Mouse (Mus musculus): ENCODE data around the gene Cyb5r1.

Cyb5r1 gene

GRCm38 (mm10) chr1:134405509-134406413 lies at the start of gene Cyb5r1:
TSS of gene Cyb5r1 (plus strand) at chr1:134405559.
- DNase-seq (ENCODE audit: low read depth in 1 of 2, low spot score in 2 of 2), result peak in 1 of 2 experiments; percentile 61

GRCm38 (mm10) chr1:134357461-134357860 lies 47.9 kb upstream of the Cyb5r1 start:
- no peak for DNase-seq (ENCODE audit: low read depth in 1 of 2, low spot score in 2 of 2)

DNA sequence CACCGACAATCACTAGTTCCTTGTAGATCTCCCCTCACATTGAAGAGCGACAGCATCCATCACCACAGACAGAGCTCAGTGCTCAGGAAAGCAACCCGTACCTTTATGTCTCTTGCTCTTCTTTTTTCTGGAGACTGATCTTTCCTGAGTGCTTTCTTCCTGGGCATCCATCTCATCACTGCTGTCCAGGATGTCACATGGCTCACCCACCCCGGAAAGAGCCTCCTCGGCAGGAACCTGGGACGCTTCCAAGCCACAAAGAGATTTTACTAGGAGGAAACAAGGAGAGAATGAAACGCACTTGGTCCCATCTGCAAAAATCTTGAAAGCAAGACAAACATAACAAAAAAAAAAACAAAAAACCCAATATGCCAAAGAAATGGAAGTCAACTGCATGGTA lies 44.7 kb upstream of the Cyb5r1 start:
- DNase-seq (ENCODE audit: low read depth in 1 of 2, low spot score in 2 of 2), result no peak

DNA sequence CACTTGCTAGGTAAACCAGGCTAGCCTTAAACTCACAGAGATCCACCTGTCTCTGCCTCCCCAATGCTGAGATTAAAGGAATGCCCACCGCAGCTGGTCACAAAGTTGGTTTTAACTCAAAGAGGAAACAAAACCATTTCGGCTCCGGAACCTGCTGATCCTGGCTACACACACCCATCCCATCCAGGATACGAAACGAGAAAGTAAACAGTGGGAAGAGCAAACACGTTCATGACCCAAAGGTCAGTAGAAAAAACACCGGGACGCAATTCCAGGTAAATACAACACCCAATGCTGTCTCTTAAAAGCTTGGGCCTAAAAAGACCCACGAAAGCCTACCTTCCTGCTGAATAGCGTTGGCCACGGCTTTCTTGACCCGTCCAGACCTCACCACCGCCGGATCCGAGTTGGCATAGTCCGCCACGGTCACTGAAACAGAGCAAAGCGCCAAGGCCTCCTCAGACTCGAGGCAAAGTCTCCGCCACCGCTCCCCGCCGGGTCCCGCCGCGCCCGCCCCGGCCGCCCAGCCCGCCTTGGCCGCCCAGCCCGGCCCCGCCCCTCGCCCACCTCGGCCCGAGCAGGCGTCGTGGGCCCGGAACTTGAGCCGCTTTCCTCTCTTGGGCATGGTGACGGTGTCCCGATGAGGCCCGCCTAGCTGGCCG lies 44.0 kb upstream of the Cyb5r1 start:
- DNase-seq (ENCODE audit: low read depth in 1 of 2, low spot score in 2 of 2), result no peak

DNA sequence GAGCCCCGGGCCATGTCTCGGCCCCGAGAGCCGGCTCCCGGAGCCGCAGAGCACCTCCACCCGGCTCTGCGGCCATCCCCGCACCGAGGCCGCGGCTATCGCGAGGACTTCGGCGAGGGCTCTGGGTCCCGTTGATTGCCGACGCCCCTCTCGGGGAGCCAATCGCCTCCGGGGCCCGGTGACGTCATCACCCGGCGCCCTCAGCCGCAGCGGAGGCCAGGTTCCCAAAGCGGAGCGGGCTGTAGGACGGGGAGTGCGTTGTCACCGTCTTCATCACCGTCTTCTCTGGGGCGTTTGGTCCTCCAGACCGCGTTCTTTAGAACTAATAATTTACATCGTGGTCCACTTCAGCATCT lies 43.5 kb upstream of the Cyb5r1 start, which contains the start of gene Tmem183a:
Gene Tmem183a, minus strand, starts transcription at position 123 of the 356 bp plus-strand sequence.
- DNase-seq (ENCODE audit: low read depth in 1 of 2, low spot score in 2 of 2), result peak; percentile 85 to 95

- no peak for DNase-seq (ENCODE audit: low read depth in 1 of 2, low spot score in 2 of 2)
These were observed 42.2 kb upstream of the Cyb5r1 start for GRCm38 (mm10) chr1:134363194-134363593.

DNA sequence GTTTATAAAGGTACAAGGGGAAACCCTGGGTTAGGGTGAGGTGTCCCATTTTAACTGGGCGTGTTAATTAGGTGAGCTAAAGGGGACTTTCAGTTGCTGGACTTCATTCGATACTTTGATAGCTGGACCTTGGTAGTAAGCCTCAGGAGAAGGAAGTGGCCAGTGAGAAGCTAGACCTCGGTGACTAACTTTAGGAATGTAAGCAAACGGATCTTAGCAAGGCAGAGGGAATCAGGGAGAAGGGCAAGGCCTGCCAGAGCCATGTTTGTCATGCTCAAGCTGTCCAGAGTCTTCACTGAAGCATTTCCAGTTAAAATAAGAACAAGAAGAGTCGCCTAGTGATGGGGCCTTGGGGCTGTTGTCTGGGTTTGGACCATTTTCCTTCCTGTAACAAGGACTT lies 39.9 kb upstream of the Cyb5r1 start:
- DNase-seq (ENCODE audit: low read depth in 1 of 2, low spot score in 2 of 2), result no peak

DNA sequence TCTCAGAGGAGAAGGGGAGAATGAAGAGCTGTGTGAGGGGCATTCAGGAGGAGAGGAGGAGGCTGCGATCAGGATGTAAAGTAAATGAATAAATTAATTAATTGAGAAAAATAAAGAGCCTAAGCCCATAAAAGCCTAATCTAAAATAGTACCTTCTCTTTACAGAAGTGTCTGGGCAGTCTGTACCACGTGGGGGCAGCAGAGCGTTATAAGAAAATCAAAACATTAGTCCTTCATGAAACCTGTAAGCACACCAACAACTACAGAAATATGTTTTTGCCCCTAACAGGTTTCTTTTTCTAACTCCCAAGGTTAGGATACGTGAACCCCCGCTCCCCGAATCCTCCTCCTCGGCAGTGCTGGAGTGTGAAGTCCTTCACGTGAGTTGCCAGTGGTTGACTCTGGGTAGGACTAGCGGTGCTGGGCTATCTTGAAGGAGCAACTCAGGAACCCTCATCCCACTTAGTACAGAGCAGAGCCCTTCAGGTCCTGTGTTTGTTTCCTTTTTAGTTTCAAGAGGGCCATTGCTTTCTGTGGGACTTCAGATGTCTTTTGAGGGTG lies 36.5 kb upstream of the Cyb5r1 start:
- peak in 1 of 2 experiments; percentile 36 for DNase-seq (ENCODE audit: low read depth in 1 of 2, low spot score in 2 of 2)

DNA sequence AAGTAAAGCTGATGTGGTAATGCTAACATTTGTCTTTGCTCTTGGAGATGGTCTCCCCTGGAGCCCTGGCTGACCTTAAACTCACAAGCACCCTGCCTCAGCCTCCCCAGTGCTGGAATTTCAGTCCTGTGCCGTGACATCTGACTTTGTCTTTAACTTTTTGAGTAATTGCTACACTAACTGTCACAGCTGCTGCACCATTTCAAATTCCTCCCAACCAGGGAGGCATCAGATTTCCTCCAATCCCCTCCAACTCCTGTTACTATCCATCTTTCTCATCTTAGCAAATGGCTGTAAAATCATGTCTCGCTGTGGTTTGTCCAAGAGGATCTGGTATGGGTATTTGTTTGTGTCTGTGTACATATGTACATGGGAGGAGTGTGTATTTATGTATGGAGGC lies 31.2 kb upstream of the Cyb5r1 start:
- no peak for DNase-seq (ENCODE audit: low read depth in 1 of 2, low spot score in 2 of 2)

GRCm38 (mm10) chr1:134381051-134381450 lies 24.3 kb upstream of the Cyb5r1 start:
- DNase-seq (ENCODE audit: low read depth in 1 of 2, low spot score in 2 of 2), result no peak

- no peak for DNase-seq (ENCODE audit: low read depth in 1 of 2, low spot score in 2 of 2)
These were observed 23.3 kb upstream of the Cyb5r1 start for GRCm38 (mm10) chr1:134381795-134382625.

DNA sequence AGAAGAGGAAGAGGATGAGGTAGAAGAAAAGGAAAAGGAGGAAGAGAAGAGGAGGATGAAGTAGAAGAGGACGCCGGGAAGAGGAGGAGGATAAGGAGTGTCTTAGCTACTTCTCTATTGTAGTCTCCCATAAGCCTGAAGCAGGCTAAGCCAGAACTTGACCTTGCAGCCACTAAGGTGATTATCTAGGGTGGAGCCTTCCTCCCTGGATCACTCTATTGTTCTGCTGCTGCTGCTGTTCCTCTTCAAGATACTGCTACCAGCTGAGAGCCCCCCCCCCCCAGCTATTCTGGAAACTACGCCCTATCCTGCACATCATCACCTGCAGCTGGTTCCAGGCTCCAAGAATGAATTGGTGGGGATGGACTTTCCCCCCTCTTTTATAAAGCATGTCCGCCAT lies 20.8 kb upstream of the Cyb5r1 start:
- DNase-seq (ENCODE audit: low read depth in 1 of 2, low spot score in 2 of 2), result no peak

DNA sequence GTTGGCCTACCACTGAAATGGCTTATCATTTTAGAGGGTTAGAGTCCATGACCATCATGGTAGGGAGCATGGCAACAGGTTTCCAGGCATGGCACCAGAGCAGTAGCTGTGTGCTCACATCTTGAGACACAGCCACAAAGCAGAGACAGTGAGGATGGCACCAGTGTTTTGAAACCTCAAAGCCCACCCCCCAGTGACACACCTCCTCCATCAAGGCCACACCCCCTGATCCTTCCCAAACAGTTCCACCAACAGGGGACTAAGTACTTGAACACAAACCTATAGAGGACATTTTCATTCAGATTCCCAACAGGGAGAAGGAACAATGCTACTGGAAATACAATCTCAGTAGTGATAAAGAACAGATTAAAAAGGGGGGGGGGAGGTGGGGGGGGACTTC lies 20.2 kb upstream of the Cyb5r1 start:
- DNase-seq (ENCODE audit: low read depth in 1 of 2, low spot score in 2 of 2), result no peak

- DNase-seq (ENCODE audit: low read depth in 1 of 2, low spot score in 2 of 2), result no peak
These were observed 19.7 kb upstream of the Cyb5r1 start, which contains the start of gene 4933406M09Rik for GRCm38 (mm10) chr1:134385666-134386065. TSS of gene 4933406M09Rik (plus strand) at chr1:134385940.

- no peak for DNase-seq (ENCODE audit: low read depth in 1 of 2, low spot score in 2 of 2)
These were observed 11.5 kb upstream of the Cyb5r1 start for GRCm38 (mm10) chr1:134393827-134394226.

GRCm38 (mm10) chr1:134398210-134398609 lies 7.1 kb upstream of the Cyb5r1 start:
- no peak for DNase-seq (ENCODE audit: low read depth in 1 of 2, low spot score in 2 of 2)

DNA sequence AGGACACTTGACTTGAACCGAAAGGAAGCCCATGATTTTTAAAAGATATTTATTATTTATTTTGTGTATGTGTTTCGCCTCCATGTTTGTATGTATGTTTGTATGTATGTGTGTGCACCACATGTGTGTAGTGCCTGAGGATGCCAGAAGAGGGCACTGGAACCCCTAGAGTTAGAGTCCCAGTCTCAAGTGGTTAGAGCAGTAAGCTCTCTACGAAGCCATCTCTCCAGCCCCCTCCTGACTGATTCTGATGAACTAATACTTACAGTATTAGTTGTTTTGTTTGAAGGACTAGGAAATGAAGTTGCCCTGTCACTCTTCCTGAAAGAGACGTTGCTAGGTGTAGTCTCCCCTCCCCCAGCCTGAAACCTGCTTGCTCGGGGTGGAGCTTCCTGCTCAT lies 5.6 kb upstream of the Cyb5r1 start:
- no peak for DNase-seq (ENCODE audit: low read depth in 1 of 2, low spot score in 2 of 2)

- DNase-seq (ENCODE audit: low read depth in 1 of 2, low spot score in 2 of 2), result no peak
These were observed 1.0 kb downstream of the Cyb5r1 start for GRCm38 (mm10) chr1:134406414-134406771.

DNA sequence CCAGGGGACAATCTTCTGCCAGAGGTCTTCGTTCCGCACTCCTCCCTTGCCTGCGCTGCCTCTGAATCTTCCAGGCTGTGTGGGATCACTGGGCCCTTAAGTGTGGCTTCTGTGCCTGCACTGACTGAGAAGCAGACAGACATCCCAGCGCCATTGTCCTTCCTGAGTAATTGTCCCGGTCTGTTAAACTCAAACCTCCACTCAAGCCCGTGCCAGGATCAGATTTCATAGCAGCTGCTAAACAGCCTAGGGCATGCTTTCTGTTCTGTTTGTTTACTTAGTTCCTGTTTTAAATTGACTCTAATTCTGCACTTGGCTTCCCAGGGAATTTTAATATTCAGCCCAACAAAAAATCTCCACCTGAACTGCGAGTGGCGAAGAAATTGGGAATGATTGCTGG lies 2.7 kb downstream of the Cyb5r1 start:
- DNase-seq (ENCODE audit: low read depth in 1 of 2, low spot score in 2 of 2), result no peak

DNA sequence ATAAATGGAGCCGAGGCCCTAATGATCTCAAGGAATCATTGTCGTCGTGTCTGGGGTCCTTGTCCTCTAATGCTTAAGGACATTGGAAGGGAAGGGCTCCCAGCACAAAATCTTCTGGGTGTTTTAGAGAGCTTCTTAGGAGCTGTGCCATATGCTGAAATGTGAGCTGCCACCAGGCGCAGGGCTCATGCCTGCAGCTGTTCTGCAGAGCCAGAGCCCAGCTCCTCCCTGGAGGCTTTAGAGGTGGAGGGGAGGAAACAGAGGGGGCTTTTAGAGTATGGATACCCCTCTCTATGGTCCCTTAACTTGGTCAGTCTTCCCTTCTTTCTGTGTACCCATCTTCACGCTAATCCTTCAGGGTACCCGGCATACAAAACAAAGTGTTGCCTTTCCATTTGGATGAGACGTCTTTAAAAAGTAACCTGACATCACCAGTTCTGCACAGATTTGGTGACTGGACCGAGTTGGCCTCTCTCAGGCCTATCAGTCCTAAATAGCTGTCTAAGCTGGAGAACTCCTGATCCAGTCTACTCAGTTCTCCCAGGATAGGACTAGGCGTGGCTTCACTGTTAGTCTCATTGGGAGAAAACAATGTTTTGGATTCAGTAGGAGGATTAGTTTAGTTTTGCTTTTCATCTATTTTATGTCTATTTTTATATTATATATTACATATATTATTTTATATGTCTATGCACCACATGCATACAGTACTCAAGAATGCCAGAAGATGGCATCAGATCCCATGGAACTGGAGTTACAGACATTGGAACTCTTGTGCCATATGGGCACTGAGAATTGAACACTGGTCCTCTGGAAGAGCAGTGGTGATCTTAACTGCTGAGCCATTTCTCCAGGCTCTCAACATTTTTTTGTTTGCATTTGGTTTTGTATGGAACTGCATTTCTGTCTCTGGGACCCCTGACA lies 6.6 kb downstream of the Cyb5r1 start:
- DNase-seq (ENCODE audit: low read depth in 1 of 2, low spot score in 2 of 2), result no peak
